Mouse (Mus musculus) CH12.LX (cell line): Measurements from ENCODE around the gene Mas1. TPM values are rescaled to one million over a fixed set of nuclear protein-coding genes. Genes with fewer than 3 reads are reported as not detected.

ENCODE experiments used
- DNase-seq: peaks from one replicate; pipeline ENCODE4 v3.0.0-alpha.2; 2013; ENCODE audit errors: extremely low read depth
- H3K27ac ChIP-seq: 2 replicates; pipeline ENCODE4 v1.5.1; 2012; ENCODE audit warnings: low read depth, mild to moderate bottlenecking, control low read depth, moderate library complexity; ENCODE audit not compliant: insufficient read depth
- H3K27me3 ChIP-seq: replicated peaks from 2 replicates; pipeline ENCODE3; 2012; ENCODE audit warnings: inconsistent platforms
- H3K36me3 ChIP-seq, 2 experiments: replicated peaks in 1 of 2; 2 replicates each; pipeline versions ENCODE3 to v1.6.1; 2012; ENCODE audit warnings: inconsistent platforms in 1 of 2, low read length in 1 of 2, mild to moderate bottlenecking in 1 of 2, mixed read lengths in 1 of 2, moderate library complexity in 1 of 2; ENCODE audit not compliant: control insufficient read depth in 1 of 2, insufficient read depth in 1 of 2
- H3K4me1 ChIP-seq, 2 experiments: 2 replicates each; pipeline ENCODE4 v1.6.1; 2012; ENCODE audit warnings: inconsistent platforms in 1 of 2, moderate library complexity in 1 of 2; ENCODE audit not compliant: insufficient read depth in 2 of 2, control insufficient read depth in 1 of 2
- H3K4me2 ChIP-seq: 2 replicates; pipeline ENCODE4 v1.6.1; 2012; ENCODE audit warnings: low read depth, mild to moderate bottlenecking, control low read depth; ENCODE audit not compliant: poor library complexity, insufficient read depth, severe bottlenecking
- H3K4me3 ChIP-seq, 3 experiments: fragments of 150-350 bp in 1 of 3; sonication (generic) in 1 of 3; replicated peaks in 1 of 3; 2 replicates each; pipeline versions ENCODE3 to v1.5.1; 2011 to 2012; ENCODE audit warnings: low read depth in 2 of 3, low read length in 2 of 3, mild to moderate bottlenecking in 2 of 3, moderate library complexity in 2 of 3, control low read depth in 1 of 3, improper control_type of control experiment in 1 of 3, inconsistent platforms in 1 of 3, mixed read lengths in 1 of 3; ENCODE audit not compliant: poor library complexity in 1 of 3
- H3K79me2 ChIP-seq: replicated peaks from 2 replicates; pipeline ENCODE4 v1.6.1; 2012; ENCODE audit warnings: mild to moderate bottlenecking, moderate library complexity; ENCODE audit not compliant: control insufficient read depth, poor library complexity, insufficient read depth, severe bottlenecking; ENCODE audit errors: extremely low read depth
- H3K9ac ChIP-seq: 2 replicates; pipeline ENCODE4 v1.6.1; 2012; ENCODE audit warnings: low read depth, mild to moderate bottlenecking, control low read depth, moderate library complexity; ENCODE audit not compliant: insufficient read depth
- H3K9me3 ChIP-seq: replicated peaks from 2 replicates; pipeline ENCODE3; 2012; ENCODE audit warnings: low read length, inconsistent platforms, mixed read lengths
- E2F4 ChIP-seq: IDR thresholded peaks from 2 replicates; pipeline ENCODE4 v1.6.1; 2011; ENCODE audit warnings: low read depth, low read length, improper control_type of control experiment; ENCODE audit not compliant: insufficient replicate concordance
- EP300 ChIP-seq: IDR thresholded peaks from 2 replicates; pipeline ENCODE4 v1.6.1; 2011; ENCODE audit warnings: low read length, improper control_type of control experiment
- ETS1 ChIP-seq: conservative IDR thresholded peaks from 2 replicates; pipeline ENCODE4 v1.6.1; 2012; ENCODE audit warnings: low read depth, mild to moderate bottlenecking, inconsistent platforms, low read length, improper control_type of control experiment, moderate library complexity
- HCFC1 ChIP-seq: IDR thresholded peaks from 2 replicates; pipeline ENCODE4 v1.6.1; 2012; ENCODE audit warnings: low read depth, mild to moderate bottlenecking, inconsistent platforms, low read length, improper control_type of control experiment
- IRF4 ChIP-seq: IDR thresholded peaks from 2 replicates; pipeline ENCODE4 v1.6.1; 2014; ENCODE audit warnings: low read depth, mild to moderate bottlenecking, inconsistent platforms, low read length, improper control_type of control experiment
- MEF2A ChIP-seq: IDR thresholded peaks from 2 replicates; pipeline ENCODE4 v1.6.1; 2014; ENCODE audit warnings: low read depth, mild to moderate bottlenecking, inconsistent platforms, low read length, improper control_type of control experiment, borderline replicate concordance
- MYC ChIP-seq: IDR thresholded peaks from 2 replicates; pipeline ENCODE4 v1.6.1; 2011; ENCODE audit warnings: low read depth, mild to moderate bottlenecking, improper control_type of control experiment, low read length
- NRF1 ChIP-seq: IDR thresholded peaks from 2 replicates; pipeline ENCODE4 v1.6.1; 2014; ENCODE audit warnings: low read depth, mild to moderate bottlenecking, inconsistent platforms, low read length, improper control_type of control experiment, moderate library complexity
- PAX5 ChIP-seq: IDR thresholded peaks from 2 replicates; pipeline ENCODE4 v1.6.1; 2012; ENCODE audit warnings: low read length, inconsistent platforms, mixed read lengths
- POLR2AphosphoS2 ChIP-seq: IDR thresholded peaks from 2 replicates; pipeline ENCODE4 v1.6.1; 2011; ENCODE audit warnings: low read depth, low read length, improper control_type of control experiment
- RCOR1 ChIP-seq: conservative IDR thresholded peaks from 2 replicates; pipeline ENCODE4 v1.6.1; 2012; ENCODE audit warnings: low read depth, mild to moderate bottlenecking, inconsistent platforms, low read length, improper control_type of control experiment
- SIN3A ChIP-seq: IDR thresholded peaks from 2 replicates; pipeline ENCODE4 v1.6.1; 2012; ENCODE audit warnings: low read length, improper control_type of control experiment, inconsistent platforms
- SMC3 ChIP-seq: IDR thresholded peaks from 2 replicates; pipeline ENCODE4 v1.6.1; 2011; ENCODE audit warnings: low read depth, low read length, improper control_type of control experiment
- TBP ChIP-seq: conservative IDR thresholded peaks from 2 replicates; pipeline ENCODE4 v1.6.1; 2011; ENCODE audit warnings: low read depth, low read length, improper control_type of control experiment
- USF1 ChIP-seq: IDR thresholded peaks from 2 replicates; pipeline ENCODE4 v1.6.1; 2014; ENCODE audit warnings: low read depth, mild to moderate bottlenecking, inconsistent platforms, low read length, improper control_type of control experiment
- dilution Hi-C: fragments of 300-500 bp; cut with MboI; formaldehyde crosslinking; loops from 2 replicates; pipeline ENCODE4 v1.14.3; 2020; ENCODE audit warnings: low sequenced_read_pairs; ENCODE audit not compliant: extremely low pct_unique_long_range_greater_than_20kb, extremely low pct_ligation_motif_present
- in situ Hi-C: fragments of 300-500 bp; cut with MboI; formaldehyde crosslinking; loops from 3 replicates; pipeline ENCODE4 v1.14.3; 2019; ENCODE audit warnings: low sequenced_read_pairs, low pct_ligation_motif_present, low pct_unique_long_range_greater_than_20kb, mixed read lengths
- polyA plus RNA-seq: library from polyadenylated mRNA; unstranded; fragments of >175 nt; gene quantifications from 2 replicates; pipeline ENCODE4 v1.2.1, GENCODE M21; 2012; ENCODE audit warnings: low read depth; ENCODE audit not compliant: insufficient read length
- total RNA-seq, 2 experiments: library from RNA; depleted of rRNA; stranded (reverse); fragments of 300-350 nt in 1 of 2; fragments of >200 nt in 1 of 2; gene quantifications; 2 replicates each; pipeline ENCODE4 v1.2.3; 2012 to 2014

The Mas1 gene
- total and polyA plus RNA-seq, 3 experiments: 0.19 TPM; not detected in 2

- no peak for DNase-seq
- Histone ChIP-seq H3K4me3 (no peak overlapping the region), H3K27ac (no peak overlapping the region), H3K36me3 (peaks cover 0 to 12% of the 10 kb centered on the region in 2 experiments), H3K4me1 (0 out of 4 replicates have a peak, but pooled peaks cover 0 to 6% of the 10 kb centered on the region in 2 experiments), H3K27me3 (no peaks in the 10 kb centered on the region), H3K9me3 (no peaks in the 10 kb centered on the region), H3K79me2 (no peaks in the 10 kb centered on the region), H3K9ac (no peak overlapping the region), H3K4me2 (no peak overlapping the region)
- dilution Hi-C loops: no loop called here
- in situ Hi-C loops: loop anchor here (5.0 kb wide), 1 partner anchor 83 kb away; no protein-coding TSS in a partner anchor
- TF ChIP-seq MYC (no peak), TBP (no peak), SIN3A (no peak), MEF2A (no peak), PAX5 (no peak), RCOR1 (no peak), SMC3 (no peak), E2F4 (no peak), IRF4 (no peak), NRF1 (no peak)
These were observed 63.1 kb downstream of the Mas1 start for GRCm38 (mm10) chr17:12804584-12805445.

DNA sequence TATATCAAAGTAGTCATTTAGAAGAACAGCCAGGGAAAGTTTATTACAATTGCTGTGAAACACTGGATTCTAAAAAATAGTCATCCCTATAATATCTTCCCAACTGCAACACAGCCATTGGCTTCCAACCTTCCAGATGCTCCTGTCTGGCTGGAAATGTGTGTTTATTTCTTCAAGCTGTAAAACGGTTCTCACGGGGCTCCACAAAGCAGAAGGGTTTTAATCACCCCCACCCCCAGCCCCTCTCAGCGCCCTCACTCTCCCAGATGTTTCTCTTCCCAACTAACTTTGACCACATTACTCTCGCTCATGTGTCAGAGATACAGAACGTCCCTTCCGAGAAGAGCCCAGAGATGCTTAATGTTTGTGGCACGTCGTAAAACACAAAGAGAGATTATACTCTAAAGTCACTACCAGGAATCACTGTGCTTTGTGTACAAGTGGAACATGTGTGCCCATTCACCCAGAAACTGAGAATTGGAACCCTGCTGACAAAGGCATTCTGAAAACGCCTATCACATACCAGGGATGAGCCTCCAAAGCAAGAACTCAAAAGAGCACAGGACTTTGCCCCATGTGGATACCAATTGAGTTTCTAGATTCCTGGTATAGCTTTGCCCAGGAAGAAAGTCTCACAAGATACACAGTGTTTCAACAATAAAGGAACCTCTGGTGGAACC lies 65.9 kb downstream of the Mas1 start:
- peaks cover 0 to 19% of the 10 kb centered on the region in 2 experiments for H3K36me3 ChIP-seq
- no peak for TF ChIP-seq NRF1
- TF ChIP-seq TBP: no peak
- TF ChIP-seq MYC: no peak
- TF ChIP-seq SMC3: no peak
- no peak for TF ChIP-seq EP300
- TF ChIP-seq ETS1: no peak
- TF ChIP-seq USF1: no peak
- TF ChIP-seq POLR2AphosphoS2: no peak
- no peak for TF ChIP-seq HCFC1
- H3K27ac ChIP-seq: no peak overlapping the region
- dilution Hi-C loops: no loop called here
- no peak overlapping the region for H3K4me2 ChIP-seq
- H3K4me1 ChIP-seq: 0 out of 4 replicates have a peak, but pooled peaks cover 0 to 6% of the 10 kb centered on the region in 2 experiments
- H3K9ac ChIP-seq: no peak overlapping the region
- DNase-seq: no peak
- no peaks in the 10 kb centered on the region for H3K79me2 ChIP-seq
- in situ Hi-C loops: no loop called here
- H3K27me3 ChIP-seq: no peaks in the 10 kb centered on the region
- H3K9me3 ChIP-seq: no peaks in the 10 kb centered on the region
- H3K4me3 ChIP-seq: no peak overlapping the region
